Mouse (Mus musculus) olfactory bulb, adult 2 months (tissue): ENCODE data around the gene Gm5134.

ENCODE experiments used
- CTCF ChIP-seq: fragments of 200-500 bp; IDR thresholded peaks from 2 replicates; pipeline ENCODE4 v1.5.1; 2012; ENCODE audit warnings: low read depth, mild to moderate bottlenecking, low read length, moderate library complexity; ENCODE audit not compliant: insufficient read depth
- POLR2A ChIP-seq: fragments of 200-500 bp; IDR thresholded peaks from 2 replicates; pipeline ENCODE4 v1.6.1; 2012; ENCODE audit warnings: mild to moderate bottlenecking, low read depth, low read length, moderate library complexity; ENCODE audit not compliant: insufficient read depth

DNA sequence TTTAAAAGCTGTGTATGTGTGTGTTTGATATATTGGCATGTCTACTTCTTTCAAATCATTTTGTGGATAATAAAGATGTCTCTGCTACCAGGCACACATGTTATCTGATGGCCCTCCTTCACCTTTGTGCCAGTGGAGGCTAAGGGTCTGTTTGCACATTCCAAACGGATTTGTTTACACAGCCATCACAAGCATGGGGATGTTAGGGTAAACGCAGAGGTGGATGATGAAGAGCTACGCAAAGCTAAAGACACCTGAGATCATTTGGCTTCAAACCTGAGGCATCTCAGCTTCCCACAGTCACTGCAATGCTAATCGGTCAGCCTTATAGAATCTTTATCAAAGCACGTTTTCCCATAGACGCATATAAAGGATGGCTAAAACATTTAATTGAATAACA is 94.7 kb downstream of the Gm5134 start:
- TF ChIP-seq CTCF (no peak), POLR2A (no peak)
